Mouse (Mus musculus): ENCODE measurements around the gene Ilf3. TPM values are rescaled to one million over a fixed set of nuclear protein-coding genes. Genes with fewer than 3 reads are reported as not detected.

Ilf3 gene
- polyA plus RNA-seq, 1 experiment = 209 TPM

DNA sequence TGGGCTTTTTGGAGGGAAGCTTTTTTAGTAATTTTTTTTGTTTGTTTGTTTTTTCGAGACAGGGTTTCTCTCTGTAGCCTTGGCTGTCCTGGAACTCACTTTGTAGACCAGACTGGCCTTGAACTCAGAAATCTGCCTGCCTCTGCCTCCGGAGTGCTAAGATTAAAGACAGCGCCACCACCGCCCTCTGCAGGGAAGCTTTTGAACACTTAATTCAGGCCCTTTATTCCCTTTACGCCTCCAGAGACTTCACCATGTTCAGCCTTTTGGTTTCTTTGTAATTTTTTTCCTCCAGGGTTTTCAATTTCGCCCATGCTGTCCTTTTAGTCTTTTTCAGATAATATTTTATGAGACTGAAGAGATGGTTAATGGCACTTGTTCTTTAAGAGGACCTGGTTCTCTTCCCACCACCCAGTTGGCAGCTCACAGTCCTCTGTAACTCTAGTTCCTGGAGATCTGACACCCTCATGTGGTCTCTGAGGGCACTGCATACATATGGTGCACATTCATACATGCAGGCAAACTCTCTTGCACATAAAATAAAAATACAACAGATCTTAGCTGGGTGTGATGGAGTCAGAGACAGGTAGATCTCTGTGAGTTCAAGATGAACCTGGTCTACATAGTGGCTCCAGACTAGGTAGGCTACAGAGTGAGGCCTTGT lies 77.5 kb downstream of the Ilf3 start:
- no peak for TF ChIP-seq POLR2A (IDR thresholded peaks at IDR 0.05; ENCODE audit: insufficient read depth, low read length)
- TF ChIP-seq CTCF (IDR thresholded peaks at IDR 0.05; ENCODE audit: low read depth, low read length) = no peak
- TF ChIP-seq EP300 (IDR thresholded peaks at IDR 0.05; ENCODE audit: insufficient read depth, low read depth, low read length) = no peak
- no peaks in the 10 kb centered on the region for H3K36me3 ChIP-seq (ENCODE audit: control insufficient read depth, insufficient read depth, low read length, poor library complexity, severe bottlenecking)
- H3K4me1 ChIP-seq (ENCODE audit: control insufficient read depth, insufficient read depth, low read length) = peaks cover 8% of the 10 kb centered on the region
- no peaks in the 10 kb centered on the region for H3K9me3 ChIP-seq (replicated peaks; ENCODE audit: control insufficient read depth, insufficient read depth, low read length, poor library complexity, severe bottlenecking)
- no peak overlapping the region for H3K9ac ChIP-seq (ENCODE audit: low read depth, poor library complexity, severe bottlenecking)
- H3K27me3 ChIP-seq (ENCODE audit: control insufficient read depth, insufficient read depth, low read length, poor library complexity, severe bottlenecking) = no peaks in the 10 kb centered on the region
- H3K27ac ChIP-seq (ENCODE audit: insufficient read depth, low read length) = no peak overlapping the region
- no peak overlapping the region for H3K4me3 ChIP-seq (ENCODE audit: low read depth, low read length)

DNA sequence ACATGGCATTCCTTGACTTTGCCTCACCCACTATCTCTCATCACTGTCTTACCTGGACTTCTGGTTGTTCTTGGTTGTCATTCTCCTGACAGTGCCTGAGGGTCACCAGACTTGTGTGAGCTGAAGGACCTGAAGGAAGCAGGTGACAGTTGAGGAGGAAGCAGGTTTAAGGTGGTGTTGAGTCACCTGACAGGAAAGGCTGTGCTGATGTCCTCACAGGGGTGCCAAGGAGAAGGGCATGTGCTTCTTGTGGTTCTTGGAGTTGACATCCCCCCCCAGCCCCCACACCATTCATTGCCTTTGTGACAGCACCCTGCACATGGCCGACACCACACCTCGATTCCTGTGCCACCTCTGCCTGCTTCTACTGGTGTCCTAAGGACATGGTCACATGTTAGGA lies 80.1 kb downstream of the Ilf3 start:
- TF ChIP-seq EP300 (IDR thresholded peaks at IDR 0.05; ENCODE audit: insufficient read depth, low read depth, low read length) (no peak), CTCF (IDR thresholded peaks at IDR 0.05; ENCODE audit: low read depth, low read length) (no peak), POLR2A (IDR thresholded peaks at IDR 0.05; ENCODE audit: insufficient read depth, low read length) (no peak)
- no peaks in the 10 kb centered on the region for H3K9me3 ChIP-seq (replicated peaks; ENCODE audit: control insufficient read depth, insufficient read depth, low read length, poor library complexity, severe bottlenecking)
- no peak overlapping the region for H3K27ac ChIP-seq (ENCODE audit: insufficient read depth, low read length)
- H3K4me3 ChIP-seq (ENCODE audit: low read depth, low read length) = no peak overlapping the region
- peaks cover 11% of the 10 kb centered on the region for H3K4me1 ChIP-seq (ENCODE audit: control insufficient read depth, insufficient read depth, low read length)
- H3K36me3 ChIP-seq (ENCODE audit: control insufficient read depth, insufficient read depth, low read length, poor library complexity, severe bottlenecking) = no peaks in the 10 kb centered on the region
- no peak overlapping the region for H3K9ac ChIP-seq (ENCODE audit: low read depth, poor library complexity, severe bottlenecking)
- H3K27me3 ChIP-seq (ENCODE audit: control insufficient read depth, insufficient read depth, low read length, poor library complexity, severe bottlenecking) = no peaks in the 10 kb centered on the region

DNA sequence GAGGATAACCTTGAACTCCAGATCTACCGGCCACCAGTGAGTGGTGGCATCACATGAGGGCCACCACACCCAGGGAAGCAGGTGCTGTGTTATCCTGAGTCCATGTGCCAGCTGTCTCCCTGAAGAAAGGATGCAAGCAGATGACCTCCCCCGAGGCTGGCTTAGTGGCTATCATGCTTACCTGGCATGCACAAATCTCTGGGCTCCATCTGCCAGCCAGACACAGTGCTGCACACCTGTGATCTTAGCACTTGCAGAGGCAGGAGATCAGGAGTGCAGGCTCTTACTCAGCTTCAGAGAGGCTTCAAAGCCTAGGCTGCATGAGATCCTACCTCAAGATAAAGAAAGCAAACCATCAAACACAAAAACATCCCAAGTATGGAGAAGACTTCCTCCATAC lies 82.0 kb downstream of the Ilf3 start:
- no peak for TF ChIP-seq CTCF (IDR thresholded peaks at IDR 0.05; ENCODE audit: low read depth, low read length)
- TF ChIP-seq EP300 (IDR thresholded peaks at IDR 0.05; ENCODE audit: insufficient read depth, low read depth, low read length) = no peak
- no peak for TF ChIP-seq POLR2A (IDR thresholded peaks at IDR 0.05; ENCODE audit: insufficient read depth, low read length)

DNA sequence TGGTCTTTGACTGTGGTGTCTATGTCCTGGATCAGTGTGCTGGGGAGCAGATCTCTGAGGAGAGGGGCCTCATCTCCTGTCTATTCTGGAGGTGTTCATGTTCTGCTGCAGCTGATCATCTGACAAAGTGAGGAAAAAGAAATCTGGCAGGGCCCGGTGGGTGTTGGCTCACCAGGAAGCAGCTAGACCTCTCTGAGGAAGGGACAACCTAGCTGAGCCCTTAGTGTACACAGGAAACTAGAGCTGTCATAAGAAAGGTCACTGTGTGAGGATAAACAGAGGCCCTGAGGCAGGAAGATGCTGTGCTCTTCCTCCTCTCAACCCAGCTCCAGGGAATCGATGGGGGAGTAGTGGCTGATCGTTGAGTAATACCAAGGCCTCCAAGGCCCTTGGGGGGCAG lies 82.6 kb downstream of the Ilf3 start:
- no peaks in the 10 kb centered on the region for H3K27me3 ChIP-seq (ENCODE audit: control insufficient read depth, insufficient read depth, low read length, poor library complexity, severe bottlenecking)
- no peak overlapping the region for H3K27ac ChIP-seq (ENCODE audit: insufficient read depth, low read length)
- no peak overlapping the region for H3K4me3 ChIP-seq (ENCODE audit: low read depth, low read length)
- H3K36me3 ChIP-seq (ENCODE audit: control insufficient read depth, insufficient read depth, low read length, poor library complexity, severe bottlenecking) = no peaks in the 10 kb centered on the region
- no peak overlapping the region for H3K9ac ChIP-seq (ENCODE audit: low read depth, poor library complexity, severe bottlenecking)
- no peaks in the 10 kb centered on the region for H3K9me3 ChIP-seq (replicated peaks; ENCODE audit: control insufficient read depth, insufficient read depth, low read length, poor library complexity, severe bottlenecking)
- peaks cover 16% of the 10 kb centered on the region for H3K4me1 ChIP-seq (ENCODE audit: control insufficient read depth, insufficient read depth, low read length)
- TF ChIP-seq EP300 (IDR thresholded peaks at IDR 0.05; ENCODE audit: insufficient read depth, low read depth, low read length) (no peak), POLR2A (IDR thresholded peaks at IDR 0.05; ENCODE audit: insufficient read depth, low read length) (no peak), CTCF (IDR thresholded peaks at IDR 0.05; ENCODE audit: low read depth, low read length) (no peak)

More for the DNA sequence above, 82.0 kb downstream of the Ilf3 start:
- Histone ChIP-seq H3K36me3 (ENCODE audit: control insufficient read depth, insufficient read depth, low read length, poor library complexity, severe bottlenecking) (no peaks in the 10 kb centered on the region), H3K9ac (ENCODE audit: low read depth, poor library complexity, severe bottlenecking) (no peak overlapping the region), H3K9me3 (replicated peaks; ENCODE audit: control insufficient read depth, insufficient read depth, low read length, poor library complexity, severe bottlenecking) (no peaks in the 10 kb centered on the region), H3K4me1 (ENCODE audit: control insufficient read depth, insufficient read depth, low read length) (peaks cover 13% of the 10 kb centered on the region), H3K4me3 (ENCODE audit: low read depth, low read length) (no peak overlapping the region), H3K27ac (ENCODE audit: insufficient read depth, low read length) (no peak overlapping the region), H3K27me3 (ENCODE audit: control insufficient read depth, insufficient read depth, low read length, poor library complexity, severe bottlenecking) (no peaks in the 10 kb centered on the region)

DNA sequence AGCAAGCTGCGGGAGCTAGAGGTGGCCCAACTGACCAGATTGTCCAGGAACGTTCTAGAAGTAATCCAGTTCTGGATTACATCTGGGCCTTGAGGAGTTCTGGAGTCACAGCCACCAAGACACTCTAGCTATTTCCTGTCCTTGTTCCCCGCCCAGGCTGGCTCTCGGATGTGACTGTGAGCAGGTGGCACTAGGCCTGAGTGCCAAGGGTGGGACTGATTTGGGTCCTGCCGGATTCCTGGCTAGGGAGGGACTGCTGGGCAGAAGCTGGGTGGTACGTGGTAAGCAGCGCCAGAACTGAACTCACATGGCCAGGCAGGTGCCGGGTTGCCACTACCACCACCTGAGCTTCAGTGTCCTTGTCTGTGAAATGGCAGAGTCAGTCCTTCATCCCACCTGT lies 83.7 kb downstream of the Ilf3 start:
- no peak overlapping the region for H3K9ac ChIP-seq (ENCODE audit: low read depth, poor library complexity, severe bottlenecking)
- H3K4me1 ChIP-seq (ENCODE audit: control insufficient read depth, insufficient read depth, low read length) = peaks cover 20% of the 10 kb centered on the region
- no peak overlapping the region for H3K27ac ChIP-seq (ENCODE audit: insufficient read depth, low read length)
- TF ChIP-seq CTCF (IDR thresholded peaks at IDR 0.05; ENCODE audit: low read depth, low read length) (no peak), EP300 (IDR thresholded peaks at IDR 0.05; ENCODE audit: insufficient read depth, low read depth, low read length) (no peak), POLR2A (IDR thresholded peaks at IDR 0.05; ENCODE audit: insufficient read depth, low read length) (no peak)
- H3K36me3 ChIP-seq (ENCODE audit: control insufficient read depth, insufficient read depth, low read length, poor library complexity, severe bottlenecking) = no peaks in the 10 kb centered on the region
- no peak overlapping the region for H3K4me3 ChIP-seq (ENCODE audit: low read depth, low read length)
- no peaks in the 10 kb centered on the region for H3K27me3 ChIP-seq (ENCODE audit: control insufficient read depth, insufficient read depth, low read length, poor library complexity, severe bottlenecking)
- no peaks in the 10 kb centered on the region for H3K9me3 ChIP-seq (replicated peaks; ENCODE audit: control insufficient read depth, insufficient read depth, low read length, poor library complexity, severe bottlenecking)

DNA sequence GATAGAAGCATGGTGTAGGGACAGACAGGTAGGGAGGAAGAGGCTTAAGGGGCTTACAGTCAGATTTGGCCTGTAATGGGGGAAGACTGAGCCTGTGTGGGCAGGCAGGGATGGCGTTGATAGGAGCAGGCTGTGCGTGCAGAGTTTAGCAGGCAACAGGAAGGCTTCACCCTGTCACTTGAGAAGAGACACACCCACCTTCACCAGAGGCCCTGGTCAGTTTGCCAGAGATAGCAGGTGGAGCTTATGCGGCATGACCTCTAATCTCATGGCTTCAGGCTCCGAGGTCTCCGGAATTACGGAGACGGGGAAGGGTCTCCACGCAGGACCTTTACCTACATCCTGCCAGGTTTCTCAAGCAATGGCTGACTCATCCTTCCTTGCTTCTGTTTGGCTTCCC lies 84.2 kb downstream of the Ilf3 start:
- Histone ChIP-seq H3K27me3 (ENCODE audit: control insufficient read depth, insufficient read depth, low read length, poor library complexity, severe bottlenecking) (no peaks in the 10 kb centered on the region), H3K4me3 (ENCODE audit: low read depth, low read length) (no peak overlapping the region), H3K9ac (ENCODE audit: low read depth, poor library complexity, severe bottlenecking) (no peak overlapping the region), H3K36me3 (ENCODE audit: control insufficient read depth, insufficient read depth, low read length, poor library complexity, severe bottlenecking) (no peaks in the 10 kb centered on the region), H3K9me3 (replicated peaks; ENCODE audit: control insufficient read depth, insufficient read depth, low read length, poor library complexity, severe bottlenecking) (no peaks in the 10 kb centered on the region), H3K27ac (ENCODE audit: insufficient read depth, low read length) (no peak overlapping the region), H3K4me1 (ENCODE audit: control insufficient read depth, insufficient read depth, low read length) (peaks cover 20% of the 10 kb centered on the region)
- TF ChIP-seq EP300 (IDR thresholded peaks at IDR 0.05; ENCODE audit: insufficient read depth, low read depth, low read length) = no peak
- TF ChIP-seq POLR2A (IDR thresholded peaks at IDR 0.05; ENCODE audit: insufficient read depth, low read length) = no peak
- no peak for TF ChIP-seq CTCF (IDR thresholded peaks at IDR 0.05; ENCODE audit: low read depth, low read length)

Data from ES-Bruce4 (cell line).